Mouse (Mus musculus) bone marrow macrophage, adult 2 months (primary cell): ENCODE data around the gene Tada2a.

Experiments used
- CTCF ChIP-seq: IDR thresholded peaks from 2 replicates; pipeline ENCODE4 v1.5.1; 2012; ENCODE audit warnings: low read depth, mild to moderate bottlenecking, low read length, moderate library complexity
- POLR2A ChIP-seq: IDR thresholded peaks from 2 replicates; pipeline ENCODE4 v1.6.1; 2012; ENCODE audit warnings: mild to moderate bottlenecking, low read depth, low read length, borderline replicate concordance

- TF ChIP-seq POLR2A = no peak
- TF ChIP-seq CTCF = no peak
Measured at GRCm38 (mm10) chr11:84095084-84095483, 34.3 kb downstream of the Tada2a start.
